Mouse (Mus musculus): ENCODE results near the gene Olfr497. TPM values are rescaled to one million over a fixed set of nuclear protein-coding genes. Genes with fewer than 3 reads are reported as not detected.

Gene Olfr497
- not detected for total RNA-seq (2021)
- long read RNA-seq, experiment 1 = 0 reads
- long read RNA-seq, experiment 2 = 0 reads

DNA sequence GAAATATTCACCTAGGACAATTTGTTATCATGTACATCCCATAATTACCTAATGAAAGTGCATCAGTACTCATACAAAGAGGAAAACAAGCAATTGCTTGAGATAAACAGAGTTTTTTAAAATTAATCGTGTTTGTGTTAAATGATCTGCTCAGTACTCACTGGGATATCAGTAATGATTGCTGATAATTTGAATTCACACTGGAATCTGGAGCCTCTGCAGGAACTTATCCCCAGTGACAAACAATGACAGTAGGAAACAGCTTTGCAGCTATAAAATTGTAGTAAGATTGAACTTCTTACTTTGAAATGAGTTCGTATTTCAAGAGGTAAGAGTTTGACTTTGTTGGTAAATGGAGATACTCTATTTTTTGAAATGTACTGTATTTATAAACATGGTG, at the start of gene Olfr497:
Olfr497 (plus strand) TSS at position 301 of the 400 bp plus-strand sequence.
- no peak for DNase-seq

DNA sequence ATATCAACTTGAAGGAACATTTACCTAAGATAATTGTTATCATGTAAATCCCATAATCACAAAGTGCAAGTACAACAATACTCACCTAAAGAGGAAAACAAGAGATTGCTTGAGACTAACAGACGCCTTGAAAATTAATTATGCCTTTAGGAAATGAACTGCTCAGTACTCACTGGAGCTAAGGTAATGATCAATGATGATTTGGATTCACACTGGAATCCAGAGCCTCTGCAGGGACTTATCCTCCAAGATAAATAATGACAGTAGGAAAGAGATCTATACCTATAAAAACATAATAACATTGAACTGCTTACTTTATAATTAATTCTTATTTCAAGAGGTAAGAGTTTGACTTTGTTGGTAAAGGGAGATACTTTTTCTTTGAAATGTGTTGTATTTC, 27.4 kb upstream of the Olfr497 start, which contains the start of gene Olfr495:
Olfr495 (plus strand) TSS at position 301 of the 400 bp plus-strand sequence.
- no peak for DNase-seq

GRCm38 (mm10) chr7:108465026-108465425, 44.8 kb downstream of the Olfr497 start, which contains the start of gene Olfr498:
Gene Olfr498, plus strand, starts transcription at chr7:108465326.
- DNase-seq = no peak

Other genes starting within 250 kb of the Olfr497 start
- gene Olfr486, start 247.7 kb upstream of the Olfr497 start, total RNA-seq (2021) = not detected
- not detected for gene Olfr487, start 205.8 kb upstream of the Olfr497 start, total RNA-seq (2021)
- gene Olfr488, start 162.1 kb upstream of the Olfr497 start, total RNA-seq (2021) = not detected
- not detected for gene Olfr490, start 131.5 kb upstream of the Olfr497 start, total RNA-seq (2021)
- not detected for gene Olfr491, start 107.0 kb upstream of the Olfr497 start, total RNA-seq (2021)
- not detected for gene Olfr492, start 96.7 kb upstream of the Olfr497 start, total RNA-seq (2021)
- gene Olfr493, start 73.4 kb upstream of the Olfr497 start, total RNA-seq (2021) = not detected
- gene Olfr494, start 55.1 kb upstream of the Olfr497 start, total RNA-seq (2021) = not detected
- gene Olfr495, start 27.3 kb upstream of the Olfr497 start, total RNA-seq (2021) = not detected
- gene Olfr498, start 44.9 kb downstream of the Olfr497 start, total RNA-seq (2021) = not detected
- not detected for gene Olfr502, start 104.6 kb downstream of the Olfr497 start, total RNA-seq (2021)
- gene Olfr503, start 124.1 kb downstream of the Olfr497 start, total RNA-seq (2021) = not detected
- not detected for gene Olfr504, start 145.4 kb downstream of the Olfr497 start, total RNA-seq (2021)
- not detected for gene Olfr506, start 190.4 kb downstream of the Olfr497 start, total RNA-seq (2021)
- not detected for gene Olfr507, start 201.4 kb downstream of the Olfr497 start, total RNA-seq (2021)
- not detected for gene Olfr508, start 209.6 kb downstream of the Olfr497 start, total RNA-seq (2021)
- gene Olfr509, start 231.5 kb downstream of the Olfr497 start, total RNA-seq (2021) = not detected
- gene Olfr510, start 246.0 kb downstream of the Olfr497 start, total RNA-seq (2021) = not detected